In the genomic region with DNA sequence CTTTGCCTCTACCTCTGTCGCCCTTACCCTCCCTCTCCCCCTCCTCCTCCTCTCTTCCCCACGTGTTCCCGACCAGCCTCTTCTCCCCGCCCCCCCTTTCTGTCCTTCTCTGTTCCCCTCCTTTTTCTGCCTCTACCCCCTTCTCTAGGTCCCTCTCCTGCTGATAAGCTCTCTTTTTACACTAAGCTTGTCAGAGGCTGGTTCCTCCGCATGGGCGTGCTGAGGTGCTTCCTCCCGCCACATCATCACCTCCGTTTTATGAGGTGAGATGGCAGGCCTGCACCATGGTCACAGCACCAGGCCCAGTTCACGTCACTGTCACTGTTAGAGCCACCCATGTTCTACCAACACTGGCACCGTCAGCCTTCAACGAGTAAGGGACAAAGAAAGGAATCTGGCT, we compare ENCODE assay signal across 29 mouse cellular contexts. TPM values are rescaled to one million over a fixed set of nuclear protein-coding genes. Genes with fewer than 3 reads are reported as not detected.
DNase-seq lines count a peak whose midpoint lies in the region; ATAC-seq and TF ChIP-seq lines count a peak whose summit lies in the region.
"Had no signal": no experiment of that assay in that cellular context is flagged by ENCODE, and none has a peak within 500 bp of the region (broad histone marks: within the 10 kb centered on the region; RNA-seq: fewer than 3 reads in every experiment).

No protein-coding gene starts in this region.

- peak; percentile 48; the same call in 1 of the 2 replicates for ATAC-seq in heart, embryonic 12.5 days (ENCODE audit: insufficient number of reproducible peaks, low FRiP score)
- peak; percentile 42 for ATAC-seq in liver, embryonic 13.5 days (ENCODE audit: low read depth)
- ATAC-seq in megakaryocyte-erythroid progenitor cell, adult 5-6 weeks (replicated peaks; ENCODE audit: low FRiP score, low TSS enrichment, poor library complexity, severe bottlenecking): no peak
- ATAC-seq: inflammation-experienced regulatory T-cells, adult 6 months had no signal

- no peak for DNase-seq in heart, adult 2 months
- DNase-seq in MEL (ENCODE audit: low read depth, low spot score): peak; percentile 82
- DNase-seq in MN1 (ENCODE audit: low spot score): peak; percentile 6
- DNase-seq in liver, embryonic 13.5 days: peak; percentile 52
- DNase-seq in lung, postnatal 36 days: no peak
- DNase-seq in layer of hippocampus, adult 2 months (ENCODE audit: low spot score in 2 of 2): no peak
- DNase-seq: adrenal gland, postnatal 14 days; cerebellum, postnatal 10 days; kidney, adult 2 months; kidney, postnatal 14 days; layer of hippocampus, adult 9-11 months; lung, adult 2 months; lung, postnatal 4 days; midbrain, embryonic 14.5 days; right cerebral cortex, postnatal 25 days had no signal

- TF ChIP-seq POLR2A in heart, adult 2 months (IDR thresholded peaks at IDR 0.05; ENCODE audit: insufficient read depth, low read depth, low read length): no peak
- TF ChIP-seq POLR2A in MEL (IDR thresholded peaks at IDR 0.05; ENCODE audit: control insufficient read depth in 1 of 2, insufficient read depth in 1 of 2, low read depth in 1 of 2, low read length in 2 of 2, poor library complexity in 1 of 2): peak; percentile 20 to 48; a peak in 2 of 4 replicates

- H3K27ac ChIP-seq in heart, embryonic 12.5 days (ENCODE audit: poor library complexity, severe bottlenecking): peak overlapping the region; percentile 26; the same call in 1 of the 2 replicates
- H3K27ac ChIP-seq in heart, adult 2 months: no peak overlapping the region
- peak overlapping the region; percentile 96 for H3K27ac ChIP-seq in MEL (ENCODE audit: control insufficient read depth, low read depth, low read length)
- H3K27ac ChIP-seq in liver, embryonic 13.5 days: peak overlapping the region; percentile 99
- no peak overlapping the region for H3K27ac ChIP-seq in layer of hippocampus, adult 2 months
- H3K27ac ChIP-seq: embryonic facial prominence, embryonic 13.5 days; hindbrain, embryonic 13.5 days; left cerebral cortex, adult 2 months; neural tube, embryonic 15.5 days had no signal

- 0 out of 2 replicates have a peak, but pooled peaks cover 2% of the 10 kb centered on the region for H3K9me3 ChIP-seq in heart, embryonic 12.5 days (replicated peaks)
- no peaks in the 10 kb centered on the region for H3K9me3 ChIP-seq in MEL (replicated peaks; ENCODE audit: insufficient read depth, low read length)
- H3K9me3 ChIP-seq in liver, embryonic 13.5 days (replicated peaks): no peaks in the 10 kb centered on the region
- H3K9me3 ChIP-seq: embryonic facial prominence, embryonic 13.5 days; hindbrain, embryonic 13.5 days; neural tube, embryonic 15.5 days had no signal

- TF ChIP-seq EP300 in heart, adult 2 months (IDR thresholded peaks at IDR 0.05; ENCODE audit: insufficient read depth, low read depth, low read length): no peak
- TF ChIP-seq EP300 in MEL (IDR thresholded peaks at IDR 0.05; ENCODE audit: low read depth in 1 of 2, low read length in 2 of 2): peak in 1 of 2 experiments; percentile 55; a peak in 2 of 4 replicates

- no peaks in the 10 kb centered on the region for H3K36me3 ChIP-seq in heart, embryonic 12.5 days
- no peaks in the 10 kb centered on the region for H3K36me3 ChIP-seq in heart, adult 2 months (ENCODE audit: control insufficient read depth, insufficient read depth, low read length)
- H3K36me3 ChIP-seq in MEL (ENCODE audit: control insufficient read depth in 1 of 2, insufficient read depth in 2 of 2, low read length in 2 of 2): peaks cover 0 to 23% of the 10 kb centered on the region in 2 experiments; a peak in 2 of 4 replicates
- H3K36me3 ChIP-seq in liver, embryonic 13.5 days: no peaks in the 10 kb centered on the region
- H3K36me3 ChIP-seq: embryonic facial prominence, embryonic 13.5 days; hindbrain, embryonic 13.5 days; neural tube, embryonic 15.5 days had no signal

- H3K4me3 ChIP-seq in heart, embryonic 12.5 days: no peak overlapping the region
- no peak overlapping the region for H3K4me3 ChIP-seq in heart, adult 2 months
- H3K4me3 ChIP-seq in MEL (ENCODE audit: control insufficient read depth in 1 of 2, insufficient read depth in 1 of 2, low read depth in 2 of 2, low read length in 2 of 2): peak overlapping the region; percentile 32 to 46
- H3K4me3 ChIP-seq in liver, embryonic 13.5 days (replicated peaks): no peak overlapping the region
- H3K4me3 ChIP-seq in layer of hippocampus, adult 2 months: no peak overlapping the region
- H3K4me3 ChIP-seq: embryonic facial prominence, embryonic 13.5 days; hindbrain, embryonic 13.5 days; left cerebral cortex, adult 2 months; neural tube, embryonic 15.5 days had no signal

- no peak for TF ChIP-seq RAD21 in MEL (IDR thresholded peaks at IDR 0.05; ENCODE audit: low read depth, low read length)

- H3K27me3 ChIP-seq in heart, embryonic 12.5 days (replicated peaks): no peaks in the 10 kb centered on the region
- H3K27me3 ChIP-seq in heart, adult 2 months (ENCODE audit: control insufficient read depth, insufficient read depth, low read length): no peaks in the 10 kb centered on the region
- H3K27me3 ChIP-seq in MEL (ENCODE audit: control insufficient read depth in 1 of 2, insufficient read depth in 2 of 2, low read length in 2 of 2): no peaks in the 10 kb centered on the region; a peak in 1 of 4 replicates
- no peaks in the 10 kb centered on the region for H3K27me3 ChIP-seq in liver, embryonic 13.5 days
- H3K27me3 ChIP-seq: embryonic facial prominence, embryonic 13.5 days; hindbrain, embryonic 13.5 days; neural tube, embryonic 15.5 days had no signal

- intact Hi-C loops in heart, adult 2 months (cut with DNase I): no loop called here

- H3K4me1 ChIP-seq in heart, embryonic 12.5 days (replicated peaks): 0 out of 2 replicates have a peak, but pooled peaks cover 6% of the 10 kb centered on the region
- H3K4me1 ChIP-seq in heart, adult 2 months (ENCODE audit: control insufficient read depth, insufficient read depth, low read length): no peaks in the 10 kb centered on the region
- H3K4me1 ChIP-seq in MEL (ENCODE audit: control insufficient read depth in 1 of 2, insufficient read depth in 2 of 2, low read length in 2 of 2): peaks cover 13 to 32% of the 10 kb centered on the region in 2 experiments
- H3K4me1 ChIP-seq in liver, embryonic 13.5 days (replicated peaks): peaks cover 58% of the 10 kb centered on the region
- H3K4me1 ChIP-seq: embryonic facial prominence, embryonic 13.5 days had no signal

- H3K9ac ChIP-seq in heart, embryonic 12.5 days: no peak overlapping the region
- no peak overlapping the region for H3K9ac ChIP-seq in heart, adult 2 months (ENCODE audit: low read depth, low read length)
- peak overlapping the region; percentile 64 for H3K9ac ChIP-seq in MEL (ENCODE audit: control insufficient read depth, low read depth, low read length, poor library complexity, severe bottlenecking)
- H3K9ac ChIP-seq in liver, embryonic 13.5 days: peak overlapping the region; percentile 64
- H3K9ac ChIP-seq: embryonic facial prominence, embryonic 13.5 days; hindbrain, embryonic 13.5 days; neural tube, embryonic 15.5 days had no signal

- 19% methylated on average over 10 of the region's 11 CpGs for WGBS in heart, embryonic 12.5 days
- 32% methylated on average over 10 of the region's 11 CpGs for WGBS in heart, adult 2 months
- 21% methylated on average over 10 of the region's 11 CpGs for WGBS in liver, embryonic 13.5 days (ENCODE audit: insufficient replicate concordance)

- H3K79me2 ChIP-seq in heart, adult 2 months (replicated peaks; ENCODE audit: control insufficient read depth, insufficient read depth, low read length): no peaks in the 10 kb centered on the region
- H3K79me2 ChIP-seq in MEL (ENCODE audit: control insufficient read depth, insufficient read depth, low read length, poor library complexity): no peaks in the 10 kb centered on the region; the same call in 1 of the 2 replicates

- TF ChIP-seq CTCF in heart, adult 2 months (IDR thresholded peaks at IDR 0.05): no peak
- TF ChIP-seq CTCF in MEL (IDR thresholded peaks at IDR 0.05 in 2 of 3, conservative IDR thresholded peaks at IDR 0.05 in 1 of 3; ENCODE audit: control insufficient read depth in 1 of 3, insufficient read depth in 1 of 3, low read depth in 2 of 3, low read length in 3 of 3, poor library complexity in 1 of 3, severe bottlenecking in 1 of 3): no peak
- no peak for TF ChIP-seq CTCF in layer of hippocampus, adult 2 months (conservative IDR thresholded peaks at IDR 0.05)

- peak overlapping the region; percentile 23; the same call in 1 of the 2 replicates for H3K4me2 ChIP-seq in heart, embryonic 12.5 days
- peak overlapping the region; percentile 74 for H3K4me2 ChIP-seq in liver, embryonic 13.5 days
- H3K4me2 ChIP-seq: embryonic facial prominence, embryonic 13.5 days; hindbrain, embryonic 13.5 days; neural tube, embryonic 15.5 days had no signal

TF ChIP-seq in MEL, 35 proteins besides CTCF, POLR2A, EP300 and RAD21 (continues in another document):
- TF ChIP-seq RCOR1 (IDR thresholded peaks at IDR 0.05; ENCODE audit: low read depth, low read length) (no peak), POLR2AphosphoS2 (IDR thresholded peaks at IDR 0.05; ENCODE audit: low read length) (no peak), MAX (IDR thresholded peaks at IDR 0.05; ENCODE audit: low read length) (peak; percentile 75), MXI1 (IDR thresholded peaks at IDR 0.05; ENCODE audit: low read depth, low read length) (peak; percentile 85; the same call in 1 of the 2 replicates)

RNA-seq across cellular contexts. Expression of a gene that starts 40.7 kb away (rescaled TPM):
- polyA plus RNA-seq in heart, embryonic 12.5 days (2016; fragmentation: Nextera tagmentation; extraction: Ambion mirVana): not detected in 2 replicates
- not detected for total RNA-seq in heart, adult 2 months (2021)
- polyA plus RNA-seq in heart, adult 2 months (2012; rRNA removed): not detected in 2 replicates
- 0.04 TPM in 1 of 2 replicates, not detected in the other for total RNA-seq in MEL (2012; rRNA removed)
- not detected for polyA plus RNA-seq in MEL (2012; ENCODE audit: insufficient read depth in 1 of 2, insufficient read length in 2 of 2, low read depth in 1 of 2, low replicate concordance in 2 of 2, missing spikeins in 1 of 2)
- 0.05 TPM in 1 of 2 replicates, not detected in the other for polyA plus RNA-seq in liver, embryonic 13.5 days (2015; fragmentation: Nextera tagmentation; extraction: Ambion mirVana)
- total RNA-seq in layer of hippocampus, adult 2 months (2021): not detected
- not detected in 2 replicates for total RNA-seq in megakaryocyte-erythroid progenitor cell, adult 5-6 weeks (2014; fragmentation: Nextera tagmentation)
- not detected in 2 replicates for total RNA-seq in megakaryocyte-erythroid progenitor cell, adult 5-6 weeks (2017)
- total RNA-seq: adrenal gland, postnatal 14 days; gastrocnemius, adult 18-20 months had no signal
- polyA plus RNA-seq: embryonic facial prominence, embryonic 13.5 days; gonadal fat pad, adult 2 months; heart, postnatal 0 days; inflammation-experienced regulatory T-cells, adult 6 months; kidney, adult 2 months; limb, embryonic 11.5 days; lung, adult 2 months; stomach, embryonic 16.5 days; thymus, postnatal 0 days; urinary bladder, adult 2 months had no signal

RNA-seq across cellular contexts. Expression of a gene that starts 56.4 kb away (rescaled TPM):
- 24.3 and 24.5 TPM in 2 replicates for polyA plus RNA-seq in heart, embryonic 12.5 days (2016; fragmentation: Nextera tagmentation; extraction: Ambion mirVana)
- 1 to 10 TPM; 5.4 to 6.1 TPM for total RNA-seq in heart, adult 2 months (2021)
- 6.4 and 9.4 TPM in 2 replicates for polyA plus RNA-seq in heart, adult 2 months (2012; rRNA removed)
- total RNA-seq in MEL (2012; rRNA removed): 2.7 and 3.5 TPM in 2 replicates
- polyA plus RNA-seq in MEL (2012; ENCODE audit: insufficient read depth in 1 of 2, insufficient read length in 2 of 2, low read depth in 1 of 2, low replicate concordance in 2 of 2, missing spikeins in 1 of 2): 10 to 100 TPM in 1 of 2 experiments, not detected in 1; 11.4 TPM
- polyA plus RNA-seq in liver, embryonic 13.5 days (2015; fragmentation: Nextera tagmentation; extraction: Ambion mirVana): 131 and 149 TPM in 2 replicates
- total RNA-seq in layer of hippocampus, adult 2 months (2021): 10 to 100 TPM; 22.0 to 24.3 TPM
- total RNA-seq in megakaryocyte-erythroid progenitor cell, adult 5-6 weeks (2014; fragmentation: Nextera tagmentation): 13.8 and 14.4 TPM in 2 replicates
- total RNA-seq in megakaryocyte-erythroid progenitor cell, adult 5-6 weeks (2017): 5.2 and 8.7 TPM in 2 replicates

Comparison
In these comparisons a context has a peak if more than half of its experiments do, and no peak if none do; other contexts are left out.
1. H3K27ac ChIP-seq: peak in heart, embryonic 12.5 days (single experiment), MEL (single experiment) and liver, embryonic 13.5 days (single experiment); none in heart, adult 2 months (single experiment) and layer of hippocampus, adult 2 months (single experiment).
2. H3K4me3 ChIP-seq: peak in MEL (2 of 2); none in heart, embryonic 12.5 days (single experiment), heart, adult 2 months (single experiment), liver, embryonic 13.5 days (single experiment) and layer of hippocampus, adult 2 months (single experiment).
3. H3K9ac ChIP-seq: peak in MEL (single experiment) and liver, embryonic 13.5 days (single experiment); none in heart, embryonic 12.5 days (single experiment) and heart, adult 2 months (single experiment).
4. DNase-seq: peak in MEL (single experiment), MN1 (single experiment) and liver, embryonic 13.5 days (single experiment); none in heart, adult 2 months (0 of 2), lung, postnatal 36 days (single experiment) and layer of hippocampus, adult 2 months (0 of 2).